Mouse (Mus musculus): Measurements from ENCODE around the gene Leng9.
"Not testable (repeated sequence)": the region's sequence is repeated elsewhere in the genome, so short reads cannot be mapped to it uniquely, and the experiment has no call there.

The Leng9 gene

GRCm38 (mm10) chr7:4150059-4150541, at the start of gene Leng9:
Gene Leng9, minus strand, starts transcription at chr7:4150374.
- DNase-seq (ENCODE audit: low spot score) = no peak

DNA sequence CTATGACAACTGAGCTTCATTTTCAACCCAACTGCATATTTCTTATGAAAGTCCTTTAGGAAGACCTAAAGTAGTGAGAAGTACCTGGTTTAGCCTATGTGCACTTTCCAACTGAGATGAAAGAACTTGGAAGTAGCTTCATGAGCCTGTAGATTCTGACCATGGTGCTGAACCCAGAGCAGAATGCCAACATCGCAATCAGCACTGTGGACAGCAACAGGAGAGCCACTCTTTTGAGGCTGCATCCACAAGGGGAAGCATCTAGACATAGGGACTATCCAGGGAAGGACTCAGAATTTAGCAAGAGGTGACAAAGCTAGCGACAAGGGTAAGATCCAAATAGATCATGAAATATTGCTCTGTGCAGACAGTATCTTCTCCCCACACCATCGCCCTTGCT, 28.3 kb upstream of the Leng9 start:
- peak; percentile 62 for DNase-seq (ENCODE audit: low spot score)

DNA sequence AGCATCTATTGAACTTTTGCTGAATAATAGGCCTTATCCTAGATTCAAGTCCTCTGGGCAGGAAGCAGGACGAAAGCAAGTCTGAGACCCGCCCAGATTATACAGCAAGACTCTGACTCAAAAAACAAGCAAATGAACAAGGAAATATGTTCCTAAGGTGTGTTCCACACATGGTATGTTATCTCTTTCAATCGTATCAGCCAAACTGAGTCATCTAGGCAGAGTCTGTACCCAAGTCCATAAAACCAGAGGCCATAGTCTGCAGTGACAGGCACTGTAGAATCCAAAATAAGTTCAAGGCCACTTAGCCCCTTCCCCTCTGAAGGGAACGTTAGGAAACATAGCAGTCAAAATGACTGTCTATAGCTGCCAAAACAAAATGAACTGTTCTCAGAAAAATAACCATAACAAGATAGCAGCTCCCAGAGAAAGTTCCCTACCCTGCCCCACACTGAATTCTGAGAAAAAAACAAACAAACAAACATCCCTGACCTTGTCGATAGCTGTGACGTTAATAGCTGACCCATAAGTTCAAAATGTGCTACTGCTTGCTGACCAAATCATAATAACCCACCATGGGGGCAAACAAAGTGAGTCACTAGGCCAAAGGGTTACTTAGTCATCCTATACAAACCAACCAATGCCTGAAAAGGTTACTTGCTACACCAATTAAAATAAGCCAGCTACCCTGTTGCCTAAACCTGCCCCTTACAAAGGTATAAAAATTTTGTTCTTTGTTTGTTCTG, 20.2 kb upstream of the Leng9 start:
- DNase-seq (ENCODE audit: low spot score) = no peak

DNA sequence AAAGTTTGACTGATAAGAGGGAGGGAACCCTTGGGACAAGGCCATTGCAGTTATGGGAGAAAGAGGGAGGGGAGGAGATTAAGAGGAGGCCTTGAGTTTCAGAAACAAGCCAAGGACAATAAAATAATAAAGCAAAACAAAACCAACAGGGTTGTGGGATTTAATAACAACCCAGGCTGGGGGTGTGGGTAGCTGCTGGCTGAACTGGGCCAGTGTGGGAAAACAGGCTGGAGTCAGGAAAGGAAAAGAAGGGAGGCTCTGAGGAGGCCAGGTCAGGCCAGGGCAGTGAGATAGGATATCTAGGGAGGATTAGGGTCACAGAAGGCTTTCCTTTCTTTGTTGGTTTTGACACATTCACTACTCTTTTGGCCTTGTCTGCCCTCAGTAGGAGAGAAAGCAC, 16.9 kb upstream of the Leng9 start:
- DNase-seq (ENCODE audit: low spot score) = no peak

DNA sequence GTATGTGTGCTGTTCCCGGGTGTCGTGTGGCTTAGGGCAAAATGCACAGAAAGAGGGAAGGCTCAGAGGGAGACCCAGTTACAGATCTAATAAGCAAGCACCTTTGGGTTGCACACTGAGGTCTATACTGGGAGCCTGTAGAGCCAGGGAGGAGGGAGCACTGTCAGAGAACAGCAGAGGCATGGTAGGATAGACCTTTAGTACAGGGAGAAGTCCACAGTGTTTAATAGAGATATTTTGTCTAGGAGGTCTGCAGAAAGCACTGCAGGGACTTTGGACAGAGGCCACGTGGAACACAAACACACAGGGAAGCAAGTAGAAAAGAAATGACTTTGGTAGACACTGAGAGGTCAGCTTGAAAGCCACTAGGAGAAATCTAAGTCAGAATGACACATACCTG, 15.1 kb upstream of the Leng9 start:
- DNase-seq (ENCODE audit: low spot score) = no peak

DNA sequence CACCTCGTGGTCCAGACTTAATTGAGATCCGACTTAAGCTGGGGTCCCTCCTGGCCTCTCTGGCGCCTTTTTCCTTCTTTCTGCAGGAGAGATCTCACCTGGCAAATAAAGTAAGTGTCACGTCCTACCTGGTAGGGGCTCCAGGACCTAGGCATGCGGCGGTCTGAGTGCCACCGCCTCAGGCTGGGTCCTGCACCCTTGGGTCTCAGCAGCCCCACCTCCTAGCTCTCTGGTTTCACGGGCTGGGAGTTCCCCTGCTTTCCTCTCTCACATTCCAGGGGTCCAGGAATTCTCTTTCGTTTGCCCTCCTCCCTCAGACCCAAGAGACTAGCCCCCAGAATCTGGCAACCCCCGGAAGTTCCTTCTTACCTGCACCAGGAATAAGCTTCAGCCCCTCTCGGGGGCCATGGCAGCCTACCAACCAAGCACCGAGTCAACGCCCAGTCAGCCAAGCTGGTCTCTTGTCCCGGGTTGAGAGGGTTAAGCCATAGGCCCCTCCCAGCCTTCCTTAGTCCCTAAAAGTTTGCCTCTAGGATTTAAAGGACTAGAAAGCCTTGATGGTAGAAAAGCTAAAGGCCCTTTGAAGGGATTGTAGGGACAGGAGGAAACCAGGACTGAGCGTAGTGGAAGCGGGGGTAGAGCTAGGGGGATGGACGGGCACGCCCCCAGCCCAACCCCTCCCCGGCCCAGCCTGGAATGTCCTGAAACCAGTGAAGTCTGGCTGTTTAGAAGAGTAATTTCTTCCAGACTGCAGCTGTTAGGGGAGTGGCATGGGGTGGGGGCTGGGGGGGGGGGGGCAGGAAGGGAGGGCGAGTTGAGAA, 14.1 kb upstream of the Leng9 start, which contains the start of gene Cdc42ep5:
TSS of gene Cdc42ep5 (minus strand) at position 771 of the 821 bp plus-strand sequence.
- no peak for DNase-seq (ENCODE audit: low spot score)

GRCm38 (mm10) chr7:4163571-4164072, 13.4 kb upstream of the Leng9 start:
- no peak for DNase-seq (ENCODE audit: low spot score)

- DNase-seq (ENCODE audit: low spot score) = not testable (repeated sequence)
Measured at GRCm38 (mm10) chr7:4161596-4161995, 11.4 kb upstream of the Leng9 start.

DNA sequence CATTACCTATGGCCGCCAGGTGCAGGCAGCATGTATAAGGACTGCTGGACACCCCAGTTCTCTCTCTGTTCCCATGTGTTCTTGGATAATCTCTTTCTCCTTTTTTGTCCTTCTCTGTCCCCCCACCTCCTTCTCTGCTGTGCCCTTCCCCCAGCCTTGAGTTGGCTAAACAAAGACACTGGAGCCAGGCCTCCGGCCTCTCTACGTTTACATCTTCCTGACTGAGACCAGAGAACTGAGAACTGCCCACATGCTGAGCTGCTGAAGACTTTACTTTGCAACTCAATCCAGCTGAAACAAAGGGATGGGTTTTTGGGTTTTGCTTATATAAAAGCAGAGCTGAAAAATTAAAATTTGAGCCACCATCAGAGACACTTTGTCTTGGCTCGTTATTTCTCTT, 4.8 kb upstream of the Leng9 start:
- no peak for DNase-seq (ENCODE audit: low spot score)

DNA sequence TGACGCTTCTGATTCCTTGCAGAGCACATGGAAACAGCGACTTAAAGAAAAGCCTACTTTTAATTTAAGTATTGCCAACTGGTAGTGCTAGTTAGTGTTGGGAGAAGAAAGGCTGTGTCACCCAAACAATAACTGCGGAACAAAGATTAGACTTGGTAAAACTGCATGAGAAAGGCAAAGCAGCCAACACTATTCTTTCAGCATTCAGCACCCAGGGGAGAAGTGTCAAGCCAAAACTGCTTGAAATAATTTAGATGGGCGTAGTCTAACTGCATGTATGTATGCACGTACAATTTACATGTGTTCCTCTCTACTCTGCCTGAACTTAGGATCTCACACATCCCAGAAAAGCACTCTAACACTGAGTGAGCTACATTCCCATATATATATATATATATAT, 4.2 kb upstream of the Leng9 start:
- no peak for DNase-seq (ENCODE audit: low spot score)

DNA sequence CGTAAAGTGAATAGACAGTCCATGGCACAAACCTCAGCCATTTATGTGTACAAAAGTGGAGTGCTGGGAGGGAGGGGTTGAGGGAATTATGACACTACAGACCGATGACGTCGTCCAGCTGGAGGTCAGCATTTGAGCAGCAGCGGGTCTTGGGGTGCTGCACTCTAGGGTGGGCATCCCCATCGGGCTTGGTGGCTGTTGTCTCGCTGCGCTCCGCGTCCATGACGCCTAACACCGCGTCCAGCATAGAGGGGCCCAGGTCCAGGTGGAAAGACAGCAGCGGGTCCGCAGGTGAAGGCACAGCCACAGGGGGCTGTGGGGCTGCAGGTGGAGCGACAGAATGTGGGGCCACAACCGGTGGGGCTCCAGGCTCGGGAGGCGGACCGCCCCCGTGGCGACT, 1.1 kb upstream of the Leng9 start:
- DNase-seq (ENCODE audit: low spot score) = no peak

- no peak for DNase-seq (ENCODE audit: low spot score)
Measured at GRCm38 (mm10) chr7:4150811-4151221, 642 bp upstream of the Leng9 start.

DNA sequence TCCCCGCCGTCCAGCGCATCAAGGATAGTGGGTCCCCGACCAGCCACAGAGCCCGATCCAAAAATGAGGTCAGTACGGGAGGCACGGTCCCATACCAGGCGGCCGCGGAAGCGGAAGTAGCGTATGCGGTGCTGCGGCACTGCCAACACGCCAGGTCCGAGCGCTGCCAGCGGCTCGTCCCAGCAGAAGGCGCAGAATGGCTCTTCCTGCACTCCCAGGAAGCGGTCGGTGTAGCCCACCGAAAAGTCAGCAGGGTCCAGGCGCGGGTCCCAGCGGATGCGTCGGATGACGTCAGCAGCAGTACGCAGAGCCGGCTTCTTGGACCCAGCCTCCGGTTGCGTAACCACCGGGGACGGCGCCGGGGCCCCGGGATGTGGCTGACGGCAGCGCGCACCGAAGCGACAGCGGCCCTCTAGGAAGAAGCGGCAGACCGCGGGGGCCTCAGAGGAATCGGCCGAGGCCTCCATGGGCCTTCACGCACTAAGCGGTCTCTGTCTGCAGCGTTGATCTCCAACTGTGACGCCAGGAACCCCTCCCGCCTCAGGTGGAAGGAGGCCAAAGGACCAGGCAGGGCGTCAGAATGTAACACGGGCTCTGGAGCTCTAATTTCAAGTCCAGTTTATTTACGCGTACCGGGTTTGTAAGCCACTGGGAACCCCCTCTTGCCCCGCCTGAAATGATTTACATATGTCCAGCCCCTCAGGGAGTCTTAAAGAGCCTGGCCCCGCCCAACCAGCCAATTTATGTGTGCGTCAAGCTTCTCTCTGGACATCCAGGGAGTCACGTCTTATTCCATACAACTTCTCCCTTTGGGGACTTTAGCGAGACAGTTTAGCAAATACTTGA, 742 bp downstream of the Leng9 start:
- DNase-seq (ENCODE audit: low spot score) = peak; percentile 61

GRCm38 (mm10) chr7:4148341-4149208, 1.6 kb downstream of the Leng9 start:
- no peak for DNase-seq (ENCODE audit: low spot score)

DNA sequence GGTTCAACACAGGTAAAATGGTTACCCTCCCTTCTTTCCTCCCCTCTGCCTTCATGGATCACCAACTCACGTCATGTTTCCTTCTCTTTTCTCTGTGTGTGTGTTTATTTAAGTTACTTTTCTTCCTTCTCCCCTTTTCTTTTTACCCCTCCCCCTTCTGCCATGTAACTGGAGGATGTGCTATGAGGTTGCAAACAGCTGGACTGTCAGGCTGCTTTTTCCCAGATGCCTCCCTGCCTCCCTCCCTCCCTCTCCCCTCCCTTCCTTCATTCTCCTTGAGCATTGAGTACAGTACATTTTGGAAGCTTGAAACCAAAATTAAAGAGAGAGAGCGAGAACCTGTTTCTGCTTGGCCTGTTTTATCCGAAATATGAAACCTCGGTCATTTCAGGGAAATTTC, 2.3 kb downstream of the Leng9 start:
- no peak for DNase-seq (ENCODE audit: low spot score)

DNA sequence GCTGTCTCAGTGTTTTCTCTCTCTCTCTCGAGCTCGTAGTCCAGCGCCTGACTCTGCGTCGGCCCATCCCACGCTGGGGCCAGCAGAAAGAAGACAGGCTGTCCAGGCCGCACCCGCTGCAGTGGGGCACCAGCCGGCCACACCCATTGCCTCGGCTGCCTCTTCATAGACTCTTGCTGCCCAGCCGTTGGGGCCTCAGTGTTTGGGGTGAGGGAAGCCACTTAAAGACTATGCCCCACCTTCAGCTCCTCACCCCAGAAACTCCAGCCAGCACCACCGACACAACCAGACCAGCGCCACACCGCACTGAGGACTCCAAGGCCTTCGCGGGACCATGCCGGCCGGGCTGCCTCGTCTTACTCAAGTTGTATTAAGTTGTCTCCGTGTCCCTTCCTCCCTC, 2.8 kb downstream of the Leng9 start:
- DNase-seq (ENCODE audit: low spot score) = no peak

- DNase-seq (ENCODE audit: low spot score) = no peak
Measured at GRCm38 (mm10) chr7:4146241-4147180, 3.7 kb downstream of the Leng9 start.

- no peak for DNase-seq (ENCODE audit: low spot score)
Measured at GRCm38 (mm10) chr7:4145552-4146190, 4.5 kb downstream of the Leng9 start.

- no peak for DNase-seq (ENCODE audit: low spot score)
Measured at GRCm38 (mm10) chr7:4144766-4145551, 5.2 kb downstream of the Leng9 start.
